Mouse (Mus musculus): ENCODE data around the gene B3gat2. TPM values are rescaled to one million over a fixed set of nuclear protein-coding genes. Genes with fewer than 3 reads are reported as not detected.

B3gat2 gene
- total and polyA plus RNA-seq, 3 experiments: not detected

- no peak overlapping the region for H3K27ac ChIP-seq
- intact Hi-C loops (cut with DNase I): no loop called here
- TF ChIP-seq CTCF (IDR thresholded peaks at IDR 0.05) (no peak), POLR2A (IDR thresholded peaks at IDR 0.05; ENCODE audit: insufficient read depth, low read depth, low read length) (no peak), EP300 (IDR thresholded peaks at IDR 0.05; ENCODE audit: insufficient read depth, low read depth, low read length) (no peak)
Observed at GRCm38 (mm10) chr1:23840924-23841323, 79.4 kb downstream of the B3gat2 start.

GRCm38 (mm10) chr1:23842629-23843028 is 81.1 kb downstream of the B3gat2 start:
- intact Hi-C loops (cut with DNase I): no loop called here
- WGBS: 75% methylated on average over 3 of the region's 3 CpGs

More at GRCm38 (mm10) chr1:23840924-23841323, 79.4 kb downstream of the B3gat2 start:
- Histone ChIP-seq H3K27me3 (ENCODE audit: control insufficient read depth, insufficient read depth, low read length) (no peaks in the 10 kb centered on the region), H3K4me1 (ENCODE audit: control insufficient read depth, insufficient read depth, low read length) (no peaks in the 10 kb centered on the region), H3K4me3 (no peak overlapping the region), H3K79me2 (replicated peaks; ENCODE audit: control insufficient read depth, insufficient read depth, low read length) (no peaks in the 10 kb centered on the region), H3K36me3 (ENCODE audit: control insufficient read depth, insufficient read depth, low read length) (no peaks in the 10 kb centered on the region), H3K9ac (ENCODE audit: low read depth, low read length) (no peak overlapping the region)
- no peak for DNase-seq

GRCm38 (mm10) chr1:23843790-23844189 is 82.2 kb downstream of the B3gat2 start:
- H3K36me3 ChIP-seq (ENCODE audit: control insufficient read depth, insufficient read depth, low read length): no peaks in the 10 kb centered on the region

More at GRCm38 (mm10) chr1:23842629-23843028, 81.1 kb downstream of the B3gat2 start:
- no peak for TF ChIP-seq EP300 (IDR thresholded peaks at IDR 0.05; ENCODE audit: insufficient read depth, low read depth, low read length)
- H3K27me3 ChIP-seq (ENCODE audit: control insufficient read depth, insufficient read depth, low read length): no peaks in the 10 kb centered on the region
- no peak overlapping the region for H3K9ac ChIP-seq (ENCODE audit: low read depth, low read length)
- H3K4me3 ChIP-seq: no peak overlapping the region
- H3K36me3 ChIP-seq (ENCODE audit: control insufficient read depth, insufficient read depth, low read length): no peaks in the 10 kb centered on the region
- no peaks in the 10 kb centered on the region for H3K79me2 ChIP-seq (replicated peaks; ENCODE audit: control insufficient read depth, insufficient read depth, low read length)
- H3K4me1 ChIP-seq (ENCODE audit: control insufficient read depth, insufficient read depth, low read length): no peaks in the 10 kb centered on the region
- no peak overlapping the region for H3K27ac ChIP-seq
- DNase-seq: no peak

GRCm38 (mm10) chr1:23845007-23845406 is 83.5 kb downstream of the B3gat2 start:
- intact Hi-C loops (cut with DNase I): no loop called here
- H3K27ac ChIP-seq: no peak overlapping the region

More at GRCm38 (mm10) chr1:23843790-23844189, 82.2 kb downstream of the B3gat2 start:
- 79% methylated on average over 7 of the region's 7 CpGs for whole genome bisulfite sequencing
- intact Hi-C loops (cut with DNase I): no loop called here
- Histone ChIP-seq H3K27ac (no peak overlapping the region), H3K9ac (ENCODE audit: low read depth, low read length) (no peak overlapping the region), H3K4me3 (no peak overlapping the region), H3K79me2 (replicated peaks; ENCODE audit: control insufficient read depth, insufficient read depth, low read length) (no peaks in the 10 kb centered on the region), H3K4me1 (ENCODE audit: control insufficient read depth, insufficient read depth, low read length) (no peaks in the 10 kb centered on the region), H3K27me3 (ENCODE audit: control insufficient read depth, insufficient read depth, low read length) (no peaks in the 10 kb centered on the region)
- no peak for DNase-seq
- TF ChIP-seq POLR2A (IDR thresholded peaks at IDR 0.05; ENCODE audit: insufficient read depth, low read depth, low read length): no peak
- no peak for TF ChIP-seq EP300 (IDR thresholded peaks at IDR 0.05; ENCODE audit: insufficient read depth, low read depth, low read length)
- TF ChIP-seq CTCF (IDR thresholded peaks at IDR 0.05): no peak

DNA sequence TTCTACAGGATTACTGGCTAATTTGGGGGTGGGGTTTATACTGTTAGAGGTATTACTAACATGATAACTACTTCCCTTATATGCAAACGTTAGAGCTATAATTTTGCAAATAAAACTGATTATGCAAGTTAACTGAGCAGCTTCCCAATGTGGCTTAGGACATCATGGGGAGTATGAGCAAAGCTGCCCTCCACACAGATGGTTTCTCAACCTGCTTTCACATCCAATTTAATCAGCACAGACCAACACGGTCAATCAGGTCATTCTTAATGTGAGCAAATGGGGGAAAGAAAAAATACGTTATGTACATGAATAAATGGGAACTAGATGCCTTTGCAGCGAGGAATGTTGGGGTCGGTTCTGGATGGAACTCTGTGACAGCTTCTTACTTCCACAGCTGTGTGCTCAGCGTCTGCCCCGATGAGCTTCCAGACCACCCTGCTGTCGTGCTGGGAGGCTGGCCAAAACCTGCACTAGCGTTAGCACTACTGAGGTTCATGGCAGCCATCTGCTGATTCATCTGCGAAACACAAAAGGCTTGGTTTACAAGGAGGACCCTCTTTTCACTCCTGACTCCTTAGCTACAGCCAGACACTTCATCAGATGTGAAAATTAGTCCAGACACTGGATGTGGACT is 84.6 kb downstream of the B3gat2 start:
- Histone ChIP-seq H3K4me1 (ENCODE audit: control insufficient read depth, insufficient read depth, low read length) (no peaks in the 10 kb centered on the region), H3K4me3 (no peak overlapping the region), H3K36me3 (ENCODE audit: control insufficient read depth, insufficient read depth, low read length) (no peaks in the 10 kb centered on the region), H3K27ac (no peak overlapping the region), H3K27me3 (ENCODE audit: control insufficient read depth, insufficient read depth, low read length) (no peaks in the 10 kb centered on the region), H3K9ac (ENCODE audit: low read depth, low read length) (no peak overlapping the region), H3K79me2 (replicated peaks; ENCODE audit: control insufficient read depth, insufficient read depth, low read length) (no peaks in the 10 kb centered on the region)
- TF ChIP-seq EP300 (IDR thresholded peaks at IDR 0.05; ENCODE audit: insufficient read depth, low read depth, low read length): no peak
- no peak for TF ChIP-seq CTCF (IDR thresholded peaks at IDR 0.05)
- TF ChIP-seq POLR2A (IDR thresholded peaks at IDR 0.05; ENCODE audit: insufficient read depth, low read depth, low read length): no peak
- intact Hi-C loops (cut with DNase I): no loop called here
- DNase-seq: no peak
- WGBS: 74% methylated on average over 10 of the region's 10 CpGs

More at GRCm38 (mm10) chr1:23845007-23845406, 83.5 kb downstream of the B3gat2 start:
- TF ChIP-seq POLR2A (IDR thresholded peaks at IDR 0.05; ENCODE audit: insufficient read depth, low read depth, low read length) (no peak), EP300 (IDR thresholded peaks at IDR 0.05; ENCODE audit: insufficient read depth, low read depth, low read length) (no peak), CTCF (IDR thresholded peaks at IDR 0.05) (no peak)
- Histone ChIP-seq H3K4me3 (no peak overlapping the region), H3K27me3 (ENCODE audit: control insufficient read depth, insufficient read depth, low read length) (no peaks in the 10 kb centered on the region), H3K36me3 (ENCODE audit: control insufficient read depth, insufficient read depth, low read length) (no peaks in the 10 kb centered on the region), H3K4me1 (ENCODE audit: control insufficient read depth, insufficient read depth, low read length) (no peaks in the 10 kb centered on the region), H3K9ac (ENCODE audit: low read depth, low read length) (no peak overlapping the region), H3K79me2 (replicated peaks; ENCODE audit: control insufficient read depth, insufficient read depth, low read length) (no peaks in the 10 kb centered on the region)
- WGBS: 96% methylated on average over 10 of the region's 10 CpGs
- DNase-seq: no peak

DNA sequence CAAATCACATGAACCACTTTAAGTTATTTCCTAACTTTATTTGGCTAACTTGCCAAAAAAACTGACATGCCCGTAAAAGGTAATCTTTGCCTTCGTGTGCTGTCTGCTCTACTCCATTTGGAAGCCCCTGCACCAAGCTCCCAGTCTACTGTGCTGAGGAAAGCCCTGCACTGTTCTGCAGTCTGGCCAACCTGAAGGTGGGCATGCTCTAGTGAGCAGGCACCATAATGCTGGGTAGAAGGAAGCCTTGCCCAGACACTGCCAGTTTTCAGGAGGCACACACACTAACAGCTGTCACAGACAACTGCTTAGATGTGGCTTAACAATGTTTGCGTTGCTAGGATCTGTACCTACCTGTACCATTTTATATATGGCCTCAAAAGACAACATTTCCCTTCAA is 94.1 kb downstream of the B3gat2 start:
- WGBS: 85% methylated on average over 3 of the region's 3 CpGs
- no peaks in the 10 kb centered on the region for H3K27me3 ChIP-seq (ENCODE audit: control insufficient read depth, insufficient read depth, low read length)
- no peak overlapping the region for H3K4me3 ChIP-seq
- intact Hi-C loops (cut with DNase I): no loop called here
- TF ChIP-seq CTCF (IDR thresholded peaks at IDR 0.05): no peak
- TF ChIP-seq EP300 (IDR thresholded peaks at IDR 0.05; ENCODE audit: insufficient read depth, low read depth, low read length): no peak
- TF ChIP-seq POLR2A (IDR thresholded peaks at IDR 0.05; ENCODE audit: insufficient read depth, low read depth, low read length): no peak
- H3K27ac ChIP-seq: no peak overlapping the region
- no peaks in the 10 kb centered on the region for H3K4me1 ChIP-seq (ENCODE audit: control insufficient read depth, insufficient read depth, low read length)
- peaks cover 2% of the 10 kb centered on the region for H3K36me3 ChIP-seq (ENCODE audit: control insufficient read depth, insufficient read depth, low read length)
- no peaks in the 10 kb centered on the region for H3K79me2 ChIP-seq (replicated peaks; ENCODE audit: control insufficient read depth, insufficient read depth, low read length)
- DNase-seq: no peak
- no peak overlapping the region for H3K9ac ChIP-seq (ENCODE audit: low read depth, low read length)
